Mouse (Mus musculus): ENCODE results near the gene Sik2. TPM values are rescaled to one million over a fixed set of nuclear protein-coding genes. Genes with fewer than 3 reads are reported as not detected.

Sik2 gene
- total RNA-seq, 1 experiment, result 10.0 TPM

- H3K9me3 ChIP-seq (ENCODE audit: control insufficient read depth, insufficient read depth, low read depth, low read length), result no peaks in the 10 kb centered on the region
- H3K9ac ChIP-seq (ENCODE audit: insufficient read depth, low read depth, low read length, poor library complexity, severe bottlenecking), result no peak overlapping the region
- no peak overlapping the region for H3K4me3 ChIP-seq (ENCODE audit: insufficient read depth in 1 of 2, low read depth in 1 of 2, low read length in 2 of 2, poor library complexity in 1 of 2, severe bottlenecking in 1 of 2)
- no peak overlapping the region for H3K27ac ChIP-seq (ENCODE audit: insufficient read depth, low read depth, low read length, poor library complexity, severe bottlenecking)
- peaks cover 42% of the 10 kb centered on the region for H3K36me3 ChIP-seq (ENCODE audit: control insufficient read depth, insufficient read depth, low read length, poor library complexity, severe bottlenecking)
- H3K4me1 ChIP-seq (ENCODE audit: control insufficient read depth in 2 of 2, insufficient read depth in 2 of 2, low read length in 2 of 2, poor library complexity in 1 of 2), result no peaks in the 10 kb centered on the region
- DNase-seq (ENCODE audit: low read depth, low spot score), result no peak
- in situ Hi-C loops (cut with MboI; ENCODE audit: low sequenced_read_pairs in 2 of 2, unreplicated experiment in 2 of 2), result no loop called here
- TF ChIP-seq CHD2 (IDR thresholded peaks at IDR 0.05; ENCODE audit: low read depth, low read length) (no peak), ZNF384 (IDR thresholded peaks at IDR 0.05; ENCODE audit: low read depth, low read length) (no peak)
Measured at GRCm38 (mm10) chr9:50873210-50873609, 135.7 kb downstream of the Sik2 start.

- no peak overlapping the region for H3K4me3 ChIP-seq (ENCODE audit: insufficient read depth in 1 of 2, low read depth in 1 of 2, low read length in 2 of 2, poor library complexity in 1 of 2, severe bottlenecking in 1 of 2)
- peaks cover 35% of the 10 kb centered on the region for H3K36me3 ChIP-seq (ENCODE audit: control insufficient read depth, insufficient read depth, low read length, poor library complexity, severe bottlenecking)
- H3K9me3 ChIP-seq (ENCODE audit: control insufficient read depth, insufficient read depth, low read depth, low read length), result no peaks in the 10 kb centered on the region
- no peak for DNase-seq (ENCODE audit: low read depth, low spot score)
- TF ChIP-seq ZNF384 (IDR thresholded peaks at IDR 0.05; ENCODE audit: low read depth, low read length) (no peak), CHD2 (IDR thresholded peaks at IDR 0.05; ENCODE audit: low read depth, low read length) (no peak), ZC3H11A (IDR thresholded peaks at IDR 0.05; ENCODE audit: borderline replicate concordance, low read depth, low read length) (no peak), HCFC1 (IDR thresholded peaks at IDR 0.05; ENCODE audit: borderline replicate concordance, insufficient read depth, low read length) (no peak), MAFK (IDR thresholded peaks at IDR 0.05; ENCODE audit: insufficient read depth, low read depth, low read length) (no peak)
- no peak overlapping the region for H3K27ac ChIP-seq (ENCODE audit: insufficient read depth, low read depth, low read length, poor library complexity, severe bottlenecking)
- in situ Hi-C loops (cut with MboI; ENCODE audit: low sequenced_read_pairs in 2 of 2, unreplicated experiment in 2 of 2), result loop anchor here in 1 of 2 experiments (10.0 kb wide), 1 partner anchor 137 kb away; the partner anchor contains the start of gene Sik2
- H3K4me1 ChIP-seq (ENCODE audit: control insufficient read depth in 2 of 2, insufficient read depth in 2 of 2, low read length in 2 of 2, poor library complexity in 1 of 2), result no peaks in the 10 kb centered on the region
- H3K9ac ChIP-seq (ENCODE audit: insufficient read depth, low read depth, low read length, poor library complexity, severe bottlenecking), result no peak overlapping the region
Measured at GRCm38 (mm10) chr9:50868182-50868581, 140.7 kb downstream of the Sik2 start.

DNA sequence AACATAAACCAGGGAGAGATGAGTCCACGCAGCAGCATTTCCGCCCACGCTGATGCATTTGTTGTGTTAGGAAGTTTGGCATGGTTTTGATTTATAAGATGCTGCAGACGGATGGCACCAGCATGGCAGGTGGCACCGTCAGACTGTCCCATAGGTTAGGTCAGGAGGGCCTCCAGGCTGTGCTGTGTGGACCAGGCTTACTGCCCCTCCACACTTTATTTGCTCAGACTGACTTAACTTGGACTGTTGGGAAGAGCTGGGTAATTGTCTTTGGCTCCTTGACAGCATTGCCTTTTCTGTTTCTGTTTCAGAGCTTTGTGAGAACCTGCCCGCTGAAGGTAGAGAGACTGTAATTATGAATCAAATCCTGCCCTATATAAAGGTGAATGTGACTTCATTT lies 141.9 kb downstream of the Sik2 start:
- Histone ChIP-seq H3K9me3 (ENCODE audit: control insufficient read depth, insufficient read depth, low read depth, low read length) (no peaks in the 10 kb centered on the region), H3K36me3 (ENCODE audit: control insufficient read depth, insufficient read depth, low read length, poor library complexity, severe bottlenecking) (peaks cover 33% of the 10 kb centered on the region), H3K27ac (ENCODE audit: insufficient read depth, low read depth, low read length, poor library complexity, severe bottlenecking) (no peak overlapping the region), H3K4me3 (ENCODE audit: insufficient read depth in 1 of 2, low read depth in 1 of 2, low read length in 2 of 2, poor library complexity in 1 of 2, severe bottlenecking in 1 of 2) (no peak overlapping the region), H3K4me1 (ENCODE audit: control insufficient read depth in 2 of 2, insufficient read depth in 2 of 2, low read length in 2 of 2, poor library complexity in 1 of 2) (no peaks in the 10 kb centered on the region), H3K9ac (ENCODE audit: insufficient read depth, low read depth, low read length, poor library complexity, severe bottlenecking) (no peak overlapping the region)
- in situ Hi-C loops (cut with MboI; ENCODE audit: low sequenced_read_pairs in 2 of 2, unreplicated experiment in 2 of 2), result loop anchor here in 1 of 2 experiments (10.0 kb wide), 1 partner anchor 138 kb away; the partner anchor contains the start of gene Sik2
- DNase-seq (ENCODE audit: low read depth, low spot score), result no peak
- TF ChIP-seq ZNF384 (IDR thresholded peaks at IDR 0.05; ENCODE audit: low read depth, low read length), result no peak
- TF ChIP-seq MAFK (IDR thresholded peaks at IDR 0.05; ENCODE audit: insufficient read depth, low read depth, low read length), result no peak
- no peak for TF ChIP-seq HCFC1 (IDR thresholded peaks at IDR 0.05; ENCODE audit: borderline replicate concordance, insufficient read depth, low read length)
- TF ChIP-seq ZC3H11A (IDR thresholded peaks at IDR 0.05; ENCODE audit: borderline replicate concordance, low read depth, low read length), result no peak

GRCm38 (mm10) chr9:50865803-50866202 lies 143.1 kb downstream of the Sik2 start:
- H3K36me3 ChIP-seq (ENCODE audit: control insufficient read depth, insufficient read depth, low read length, poor library complexity, severe bottlenecking), result peaks cover 40% of the 10 kb centered on the region
- in situ Hi-C loops (cut with MboI; ENCODE audit: low sequenced_read_pairs in 2 of 2, unreplicated experiment in 2 of 2), result loop anchor here in 1 of 2 experiments (10.0 kb wide), 1 partner anchor 139 kb away; the partner anchor contains the start of gene Sik2
- H3K27ac ChIP-seq (ENCODE audit: insufficient read depth, low read depth, low read length, poor library complexity, severe bottlenecking), result no peak overlapping the region
- DNase-seq (ENCODE audit: low read depth, low spot score), result no peak
- H3K9me3 ChIP-seq (ENCODE audit: control insufficient read depth, insufficient read depth, low read depth, low read length), result no peaks in the 10 kb centered on the region
- no peak overlapping the region for H3K9ac ChIP-seq (ENCODE audit: insufficient read depth, low read depth, low read length, poor library complexity, severe bottlenecking)
- no peak for TF ChIP-seq HCFC1 (IDR thresholded peaks at IDR 0.05; ENCODE audit: borderline replicate concordance, insufficient read depth, low read length)
- TF ChIP-seq CHD2 (IDR thresholded peaks at IDR 0.05; ENCODE audit: low read depth, low read length), result no peak
- TF ChIP-seq ZC3H11A (IDR thresholded peaks at IDR 0.05; ENCODE audit: borderline replicate concordance, low read depth, low read length), result no peak
- TF ChIP-seq MAFK (IDR thresholded peaks at IDR 0.05; ENCODE audit: insufficient read depth, low read depth, low read length), result no peak
- TF ChIP-seq ZNF384 (IDR thresholded peaks at IDR 0.05; ENCODE audit: low read depth, low read length), result no peak
- no peaks in the 10 kb centered on the region for H3K4me1 ChIP-seq (ENCODE audit: control insufficient read depth in 2 of 2, insufficient read depth in 2 of 2, low read length in 2 of 2, poor library complexity in 1 of 2)
- no peak overlapping the region for H3K4me3 ChIP-seq (ENCODE audit: insufficient read depth in 1 of 2, low read depth in 1 of 2, low read length in 2 of 2, poor library complexity in 1 of 2, severe bottlenecking in 1 of 2)

- no peak overlapping the region for H3K4me3 ChIP-seq (ENCODE audit: insufficient read depth in 1 of 2, low read depth in 1 of 2, low read length in 2 of 2, poor library complexity in 1 of 2, severe bottlenecking in 1 of 2)
- H3K9ac ChIP-seq (ENCODE audit: insufficient read depth, low read depth, low read length, poor library complexity, severe bottlenecking), result no peak overlapping the region
- no peaks in the 10 kb centered on the region for H3K9me3 ChIP-seq (ENCODE audit: control insufficient read depth, insufficient read depth, low read depth, low read length)
- H3K4me1 ChIP-seq (ENCODE audit: control insufficient read depth in 2 of 2, insufficient read depth in 2 of 2, low read length in 2 of 2, poor library complexity in 1 of 2), result no peaks in the 10 kb centered on the region
- H3K27ac ChIP-seq (ENCODE audit: insufficient read depth, low read depth, low read length, poor library complexity, severe bottlenecking), result no peak overlapping the region
- in situ Hi-C loops (cut with MboI; ENCODE audit: low sequenced_read_pairs in 2 of 2, unreplicated experiment in 2 of 2), result loop anchor here in 1 of 2 experiments (10.0 kb wide), 1 partner anchor 140 kb away; the partner anchor contains the start of gene Sik2
- no peak for TF ChIP-seq HCFC1 (IDR thresholded peaks at IDR 0.05; ENCODE audit: borderline replicate concordance, insufficient read depth, low read length)
- TF ChIP-seq ZNF384 (IDR thresholded peaks at IDR 0.05; ENCODE audit: low read depth, low read length), result no peak
- TF ChIP-seq ZC3H11A (IDR thresholded peaks at IDR 0.05; ENCODE audit: borderline replicate concordance, low read depth, low read length), result no peak
- no peak for TF ChIP-seq MAFK (IDR thresholded peaks at IDR 0.05; ENCODE audit: insufficient read depth, low read depth, low read length)
- no peak for TF ChIP-seq CHD2 (IDR thresholded peaks at IDR 0.05; ENCODE audit: low read depth, low read length)
- DNase-seq (ENCODE audit: low read depth, low spot score), result no peak
- H3K36me3 ChIP-seq (ENCODE audit: control insufficient read depth, insufficient read depth, low read length, poor library complexity, severe bottlenecking), result peaks cover 42% of the 10 kb centered on the region
Measured at GRCm38 (mm10) chr9:50864877-50865276, 144.0 kb downstream of the Sik2 start.

Data from ES-E14 (cell line).